Mouse (Mus musculus) testis, adult 2 months (tissue): ENCODE results near the gene Ifi44.

Source experiments
- CTCF ChIP-seq: fragments of 200-500 bp; IDR thresholded peaks from 2 replicates; pipeline ENCODE4 v1.5.1; 2012; ENCODE audit warnings: low read depth, mild to moderate bottlenecking, inconsistent platforms, low read length, moderate library complexity; ENCODE audit not compliant: control insufficient read depth, insufficient read depth, insufficient replicate concordance
- POLR2A ChIP-seq: fragments of 200-500 bp; IDR thresholded peaks from 2 replicates; pipeline ENCODE4 v1.6.1; 2012; ENCODE audit warnings: low read depth, mild to moderate bottlenecking, inconsistent platforms, low read length, moderate library complexity; ENCODE audit not compliant: control insufficient read depth

GRCm38 (mm10) chr3:151716246-151716645, 33.5 kb downstream of the Ifi44 start:
- no peak for TF ChIP-seq CTCF
- TF ChIP-seq POLR2A: no peak
